Mouse (Mus musculus) left cerebral cortex, postnatal 4 days (tissue): ENCODE measurements around the gene Fbxw21. TPM values are rescaled to one million over a fixed set of nuclear protein-coding genes. Genes with fewer than 3 reads are reported as not detected.

ENCODE experiments used
- DNase-seq: peaks from one replicate; pipeline ENCODE4 v3.0.0-alpha.2; 2022
- intact Hi-C: fragments of 180-260 bp; cut with DNase I; formaldehyde crosslinking; loops from one replicate; pipeline ENCODE4 v1.15.1; 2025
- total RNA-seq, 2 experiments: library from RNA; stranded (reverse); gene quantifications; 2 replicates each; pipeline ENCODE4 v1.2.3; 2021

The Fbxw21 gene
- total RNA-seq, 2 experiments from 2014 or later: not detected

GRCm38 (mm10) chr9:109113331-109113730, 48.5 kb downstream of the Fbxw21 start:
- DNase-seq: no peak
- intact Hi-C loops: no loop called here

- no peak for DNase-seq
- intact Hi-C loops: no loop called here
Measured at GRCm38 (mm10) chr9:109111591-109111990, 50.2 kb downstream of the Fbxw21 start.

- no peak for DNase-seq
Measured at GRCm38 (mm10) chr9:109111101-109111500, 50.7 kb downstream of the Fbxw21 start.

GRCm38 (mm10) chr9:109110240-109110639, 51.6 kb downstream of the Fbxw21 start:
- no peak for DNase-seq
- intact Hi-C loops: no loop called here

More at GRCm38 (mm10) chr9:109111101-109111500, 50.7 kb downstream of the Fbxw21 start:
- intact Hi-C loops: no loop called here

- intact Hi-C loops: no loop called here
- no peak for DNase-seq
Measured at GRCm38 (mm10) chr9:109107341-109107740, 54.5 kb downstream of the Fbxw21 start.

- intact Hi-C loops: no loop called here
- no peak for DNase-seq
Measured at GRCm38 (mm10) chr9:109105648-109106047, 56.2 kb downstream of the Fbxw21 start.

GRCm38 (mm10) chr9:109105011-109105410, 56.8 kb downstream of the Fbxw21 start:
- peak; percentile 66 for DNase-seq
- intact Hi-C loops: no loop called here

GRCm38 (mm10) chr9:109104083-109104482, 57.8 kb downstream of the Fbxw21 start:
- no peak for DNase-seq
- intact Hi-C loops: no loop called here

GRCm38 (mm10) chr9:109103250-109103649, 58.6 kb downstream of the Fbxw21 start:
- DNase-seq: no peak
- intact Hi-C loops: no loop called here

- intact Hi-C loops: no loop called here
- no peak for DNase-seq
Measured at GRCm38 (mm10) chr9:109102541-109102940, 59.3 kb downstream of the Fbxw21 start.

- no peak for DNase-seq
Measured at GRCm38 (mm10) chr9:109101933-109102445, 59.9 kb downstream of the Fbxw21 start.

GRCm38 (mm10) chr9:109100307-109100928, 61.4 kb downstream of the Fbxw21 start:
- intact Hi-C loops: no loop called here
- DNase-seq: no peak

More at GRCm38 (mm10) chr9:109101933-109102445, 59.9 kb downstream of the Fbxw21 start:
- intact Hi-C loops: no loop called here

GRCm38 (mm10) chr9:109098969-109099368, 62.9 kb downstream of the Fbxw21 start:
- intact Hi-C loops: no loop called here
- DNase-seq: peak; percentile 66

- intact Hi-C loops: no loop called here
- no peak for DNase-seq
Measured at GRCm38 (mm10) chr9:109098366-109098765, 63.5 kb downstream of the Fbxw21 start.

GRCm38 (mm10) chr9:109097831-109098230, 64.0 kb downstream of the Fbxw21 start:
- peak; percentile 77 for DNase-seq
- intact Hi-C loops: no loop called here

GRCm38 (mm10) chr9:109097291-109097690, 64.5 kb downstream of the Fbxw21 start:
- intact Hi-C loops: no loop called here
- no peak for DNase-seq

- no peak for DNase-seq
- intact Hi-C loops: no loop called here
Measured at GRCm38 (mm10) chr9:109096856-109097255, 65.0 kb downstream of the Fbxw21 start.

- peak; percentile 43 for DNase-seq
- intact Hi-C loops: no loop called here
Measured at GRCm38 (mm10) chr9:109096251-109096661, 65.6 kb downstream of the Fbxw21 start.

GRCm38 (mm10) chr9:109095137-109095982, 66.5 kb downstream of the Fbxw21 start, which contains the start of gene Plxnb1:
TSS of gene Plxnb1 (plus strand) at chr9:109095389.
- peak; percentile 91 for DNase-seq
- intact Hi-C loops: no loop called here

GRCm38 (mm10) chr9:109094553-109095136, 67.2 kb downstream of the Fbxw21 start:
- DNase-seq: no peak
- intact Hi-C loops: no loop called here
